In genomic region chr3:89247466-89247865, GRCm38 (mm10) we compare ENCODE assay signal across 9 mouse cellular contexts. TPM values are rescaled to one million over a fixed set of nuclear protein-coding genes. Genes with fewer than 3 reads are reported as not detected.
A peak's percentile ranks its signal among the peaks of the same experiment; 100 is the strongest.
DNase-seq lines count a peak whose midpoint lies in the region; ATAC-seq lines count a peak whose summit lies in the region.
"Had no signal": no experiment of that assay in that cellular context is flagged by ENCODE, and none has a peak within 500 bp of the region (broad histone marks: within the 10 kb centered on the region; RNA-seq: fewer than 3 reads in every experiment).

No protein-coding gene starts in this region.

- peaks cover 67% of the 10 kb centered on the region for H3K4me1 ChIP-seq in lung, embryonic 15.5 days
- peaks cover 56% of the 10 kb centered on the region for H3K4me1 ChIP-seq in forebrain, embryonic 13.5 days
- peaks cover 58% of the 10 kb centered on the region for H3K4me1 ChIP-seq in limb, embryonic 15.5 days
- peaks cover 53% of the 10 kb centered on the region for H3K4me1 ChIP-seq in stomach, embryonic 15.5 days

- peaks cover 14% of the 10 kb centered on the region for H3K27me3 ChIP-seq in lung, embryonic 15.5 days
- H3K27me3 ChIP-seq in forebrain, embryonic 13.5 days = peaks cover 10% of the 10 kb centered on the region; the same call in 1 of the 2 replicates
- H3K27me3 ChIP-seq in limb, embryonic 15.5 days = no peaks in the 10 kb centered on the region
- no peaks in the 10 kb centered on the region for H3K27me3 ChIP-seq in stomach, embryonic 15.5 days (replicated peaks)

- DNase-seq in lung, postnatal 10 days = no peak
- DNase-seq in layer of hippocampus, adult 9-11 months = no peak
- DNase-seq in cerebellum, adult 11 months = no peak
- DNase-seq in cerebellum, postnatal 4 days (ENCODE audit: low spot score in 2 of 2) = no peak

- no peaks in the 10 kb centered on the region for H3K9me3 ChIP-seq in lung, embryonic 15.5 days
- no peaks in the 10 kb centered on the region for H3K9me3 ChIP-seq in forebrain, embryonic 13.5 days (replicated peaks)
- H3K9me3 ChIP-seq in limb, embryonic 15.5 days = no peaks in the 10 kb centered on the region
- H3K9me3 ChIP-seq in stomach, embryonic 15.5 days = no peaks in the 10 kb centered on the region

- 83% methylated on average over 4 of the region's 4 CpGs for WGBS in lung, embryonic 15.5 days
- WGBS in forebrain, embryonic 13.5 days = 83% methylated on average over 4 of the region's 4 CpGs
- 83% methylated on average over 4 of the region's 4 CpGs for WGBS in limb, embryonic 15.5 days
- WGBS in stomach, embryonic 15.5 days = 82% methylated on average over 4 of the region's 4 CpGs

- peak overlapping the region; percentile 75 for H3K9ac ChIP-seq in lung, embryonic 15.5 days
- peak overlapping the region; percentile 86; the same call in 1 of the 2 replicates for H3K9ac ChIP-seq in forebrain, embryonic 13.5 days
- no peak overlapping the region for H3K9ac ChIP-seq in limb, embryonic 15.5 days
- H3K9ac ChIP-seq in stomach, embryonic 15.5 days = no peak overlapping the region

- H3K4me2 ChIP-seq in lung, embryonic 15.5 days = peak overlapping the region; percentile 82
- peak overlapping the region; percentile 97 for H3K4me2 ChIP-seq in forebrain, embryonic 13.5 days
- peak overlapping the region; percentile 82 for H3K4me2 ChIP-seq in limb, embryonic 15.5 days
- peak overlapping the region; percentile 81 for H3K4me2 ChIP-seq in stomach, embryonic 15.5 days

- H3K27ac ChIP-seq in lung, embryonic 15.5 days = no peak overlapping the region
- no peak overlapping the region; the same call in 1 of the 2 replicates for H3K27ac ChIP-seq in forebrain, embryonic 13.5 days
- H3K27ac ChIP-seq in limb, embryonic 15.5 days = no peak overlapping the region
- H3K27ac ChIP-seq in stomach, embryonic 15.5 days = no peak overlapping the region

- H3K36me3 ChIP-seq in lung, embryonic 15.5 days = peaks cover 13% of the 10 kb centered on the region
- peaks cover 22% of the 10 kb centered on the region for H3K36me3 ChIP-seq in forebrain, embryonic 13.5 days (ENCODE audit: poor library complexity, severe bottlenecking)
- H3K36me3 ChIP-seq in limb, embryonic 15.5 days = peaks cover 18% of the 10 kb centered on the region
- H3K36me3 ChIP-seq in stomach, embryonic 15.5 days = peaks cover 9% of the 10 kb centered on the region; the same call in 1 of the 2 replicates

- no peak for ATAC-seq in lung, embryonic 15.5 days (ENCODE audit: borderline replicate concordance, extremely low read depth, low FRiP score, low TSS enrichment)
- no peak for ATAC-seq in forebrain, embryonic 13.5 days
- no peak for ATAC-seq in limb, embryonic 15.5 days (ENCODE audit: insufficient number of reproducible peaks, low FRiP score, low TSS enrichment, low read depth)
- no peak for ATAC-seq in stomach, embryonic 15.5 days (ENCODE audit: insufficient read depth, low FRiP score, low read depth)

- peak overlapping the region; percentile 78 for H3K4me3 ChIP-seq in lung, embryonic 15.5 days
- H3K4me3 ChIP-seq in forebrain, embryonic 13.5 days = peak overlapping the region; percentile 74
- peak overlapping the region; percentile 83 for H3K4me3 ChIP-seq in limb, embryonic 15.5 days
- H3K4me3 ChIP-seq in stomach, embryonic 15.5 days (replicated peaks) = peak overlapping the region; percentile 71

RNA-seq across cellular contexts. Expression of gene Trim46, which starts 1.4 kb away (rescaled TPM):
- polyA plus RNA-seq in lung, embryonic 15.5 days (2015; fragmentation: Nextera tagmentation; extraction: Ambion mirVana) = 7.2 and 7.9 TPM in 2 replicates
- 36.6 and 43.2 TPM in 2 replicates for polyA plus RNA-seq in forebrain, embryonic 13.5 days (2015; fragmentation: Nextera tagmentation; extraction: Ambion mirVana)
- 4.0 and 4.7 TPM in 2 replicates for polyA plus RNA-seq in limb, embryonic 15.5 days (2015; fragmentation: Nextera tagmentation; extraction: Ambion mirVana)
- polyA plus RNA-seq in stomach, embryonic 15.5 days (2015; fragmentation: Nextera tagmentation; extraction: Ambion mirVana) = 4.6 and 5.9 TPM in 2 replicates

RNA-seq across cellular contexts. Expression of gene Krtcap2, which starts 1.7 kb away (rescaled TPM):
- 282 and 311 TPM in 2 replicates for polyA plus RNA-seq in lung, embryonic 15.5 days (2015; fragmentation: Nextera tagmentation; extraction: Ambion mirVana)
- 221 and 237 TPM in 2 replicates for polyA plus RNA-seq in forebrain, embryonic 13.5 days (2015; fragmentation: Nextera tagmentation; extraction: Ambion mirVana)
- polyA plus RNA-seq in limb, embryonic 15.5 days (2015; fragmentation: Nextera tagmentation; extraction: Ambion mirVana) = 307 and 334 TPM in 2 replicates
- polyA plus RNA-seq in stomach, embryonic 15.5 days (2015; fragmentation: Nextera tagmentation; extraction: Ambion mirVana) = 374 and 406 TPM in 2 replicates

RNA-seq across cellular contexts. Expression of gene Dpm3, which starts 11.7 kb away (rescaled TPM):
- polyA plus RNA-seq in lung, embryonic 15.5 days (2015; fragmentation: Nextera tagmentation; extraction: Ambion mirVana) = 122 and 130 TPM in 2 replicates
- polyA plus RNA-seq in forebrain, embryonic 13.5 days (2015; fragmentation: Nextera tagmentation; extraction: Ambion mirVana) = 100 and 106 TPM in 2 replicates
- 131 and 161 TPM in 2 replicates for polyA plus RNA-seq in limb, embryonic 15.5 days (2015; fragmentation: Nextera tagmentation; extraction: Ambion mirVana)
- polyA plus RNA-seq in stomach, embryonic 15.5 days (2015; fragmentation: Nextera tagmentation; extraction: Ambion mirVana) = 129 and 132 TPM in 2 replicates

RNA-seq across cellular contexts. Expression of gene Muc1, which starts 18.6 kb away (rescaled TPM):
- 74.3 and 88.9 TPM in 2 replicates for polyA plus RNA-seq in lung, embryonic 15.5 days (2015; fragmentation: Nextera tagmentation; extraction: Ambion mirVana)
- polyA plus RNA-seq in forebrain, embryonic 13.5 days (2015; fragmentation: Nextera tagmentation; extraction: Ambion mirVana) = 2.8 and 3.1 TPM in 2 replicates
- polyA plus RNA-seq in limb, embryonic 15.5 days (2015; fragmentation: Nextera tagmentation; extraction: Ambion mirVana) = 0.64 and 0.68 TPM in 2 replicates
- 64.2 and 89.1 TPM in 2 replicates for polyA plus RNA-seq in stomach, embryonic 15.5 days (2015; fragmentation: Nextera tagmentation; extraction: Ambion mirVana)
- polyA plus RNA-seq: erythroblast, embryonic 14.5 days had no signal

RNA-seq across cellular contexts. Expression of gene Mtx1, which starts 20.6 kb away (rescaled TPM):
- 195 and 197 TPM in 2 replicates for polyA plus RNA-seq in lung, embryonic 15.5 days (2015; fragmentation: Nextera tagmentation; extraction: Ambion mirVana)
- polyA plus RNA-seq in forebrain, embryonic 13.5 days (2015; fragmentation: Nextera tagmentation; extraction: Ambion mirVana) = 196 and 201 TPM in 2 replicates
- 156 and 180 TPM in 2 replicates for polyA plus RNA-seq in limb, embryonic 15.5 days (2015; fragmentation: Nextera tagmentation; extraction: Ambion mirVana)
- 197 and 199 TPM in 2 replicates for polyA plus RNA-seq in stomach, embryonic 15.5 days (2015; fragmentation: Nextera tagmentation; extraction: Ambion mirVana)

Comparison
In these comparisons a context has a peak if more than half of its experiments do, and no peak if none do; other contexts are left out.
1. H3K9ac ChIP-seq: peak in lung, embryonic 15.5 days (single experiment) and forebrain, embryonic 13.5 days (single experiment); none in limb, embryonic 15.5 days (single experiment) and stomach, embryonic 15.5 days (single experiment).
2. Peak in every context shown above with its lines, with median percentiles within 50 percentile points of each other: H3K4me2 ChIP-seq and H3K4me3 ChIP-seq.